Mouse (Mus musculus) megakaryocyte progenitor cell, adult 5-6 weeks (primary cell): ENCODE measurements at regions not wholly inside any gene's neighbourhood (a gene's known extent, or its start where the extent isn't known, plus 50 kb on each side); places are given as distances from the start of the nearest gene placed in this dataset.

ENCODE experiments used
- ATAC-seq: replicated peaks from 2 replicates; pipeline ENCODE4 v1.8.0; 2016; ENCODE audit warnings: mild to moderate bottlenecking, moderate TSS enrichment, inconsistent platforms; ENCODE audit not compliant: poor library complexity

DNA sequence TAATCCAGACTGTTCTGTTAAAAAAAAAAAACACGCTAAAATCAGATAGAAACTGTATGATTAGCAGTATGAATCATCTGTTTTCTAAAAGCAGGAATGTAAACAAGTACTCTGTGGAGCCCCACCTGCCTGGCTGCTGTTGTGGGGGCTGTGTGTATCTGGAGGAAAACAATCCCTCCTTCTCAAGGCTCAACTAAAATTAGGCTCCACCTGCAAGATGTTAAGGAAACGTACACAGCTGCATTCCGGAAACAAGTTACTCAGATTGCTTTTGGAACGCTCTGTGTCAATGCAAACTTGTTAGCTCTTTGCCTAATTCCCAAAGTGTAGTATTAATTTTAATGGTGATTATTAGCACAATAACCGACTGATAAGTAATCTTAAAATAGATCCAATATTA, 96.3 kb upstream of the Adgrl2 start:
- ATAC-seq, result no peak

DNA sequence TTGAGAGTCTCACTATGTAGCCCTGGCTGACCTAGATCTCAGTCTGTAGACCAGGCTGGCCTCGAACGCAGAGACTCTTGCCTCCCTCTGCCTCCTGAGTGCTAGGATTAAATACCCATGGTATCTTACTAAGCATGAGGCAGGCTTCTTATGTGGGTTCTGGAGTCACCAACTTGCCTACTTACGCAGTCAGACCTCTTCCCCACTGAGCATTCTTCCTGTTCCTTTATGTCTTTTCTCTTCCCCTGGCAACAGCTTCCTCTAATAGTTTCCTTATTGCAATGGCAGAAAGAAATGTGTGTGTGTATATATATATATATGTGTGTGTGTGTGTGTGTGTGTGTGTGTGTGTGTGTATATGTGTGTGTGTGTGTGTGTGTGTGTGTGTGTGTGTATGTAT, 95.7 kb upstream of the Adgrl2 start:
- ATAC-seq, result peak; percentile 61

DNA sequence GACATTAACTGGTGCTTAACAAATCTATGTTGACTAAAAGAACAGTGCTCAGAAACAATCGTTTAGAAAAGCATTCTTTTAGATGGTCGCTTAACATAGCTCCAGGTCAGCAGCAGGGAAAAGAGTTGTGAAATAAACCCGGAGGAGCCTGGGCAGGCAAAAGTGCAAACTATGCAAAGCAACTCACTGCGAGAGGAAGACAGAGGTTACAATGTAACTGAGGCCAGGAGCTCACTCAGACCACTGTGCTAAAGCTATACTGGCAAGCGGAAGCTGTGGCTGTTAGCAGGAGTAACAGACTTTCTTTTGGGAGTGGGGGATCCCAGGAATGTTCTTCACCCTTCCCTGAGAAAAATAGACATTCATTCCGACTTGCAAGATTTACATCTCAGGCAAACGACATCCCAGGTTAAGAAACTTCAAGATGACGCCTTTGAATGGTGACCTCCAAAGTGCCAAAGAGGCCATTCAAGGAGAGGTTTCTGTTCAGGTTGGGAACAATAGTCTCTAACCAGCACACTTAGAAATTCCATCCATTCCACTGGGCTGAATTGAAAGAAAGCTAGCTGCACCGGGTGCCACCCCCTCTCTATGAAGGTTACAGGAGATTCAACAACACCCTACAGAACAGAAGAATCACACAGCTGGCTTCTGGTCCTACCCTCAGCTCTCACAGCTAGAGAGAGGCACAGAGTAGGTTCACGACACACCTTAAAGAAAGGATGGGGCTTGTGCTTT, 94.7 kb upstream of the Adgrl2 start:
- no peak for ATAC-seq

DNA sequence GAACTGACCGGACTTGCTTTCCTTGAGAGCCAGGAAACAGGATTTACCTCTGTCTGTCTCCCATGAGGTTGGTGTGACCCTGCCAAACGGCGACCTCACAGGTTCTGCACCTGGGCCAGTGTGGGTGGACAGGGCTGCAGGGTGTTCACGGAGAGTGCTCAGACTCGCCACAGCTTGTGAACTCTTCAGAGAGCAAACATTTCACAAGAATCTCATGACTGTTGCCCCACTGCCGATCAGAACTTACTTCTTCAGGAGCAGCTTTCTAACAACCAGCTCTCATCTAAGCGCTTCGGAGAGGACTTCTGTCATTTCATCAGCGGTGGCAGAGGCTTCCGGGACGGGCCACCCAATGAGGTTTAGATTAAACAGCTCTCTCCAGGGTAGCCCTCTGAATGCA, 93.0 kb upstream of the Adgrl2 start:
- ATAC-seq, result peak; percentile 54

DNA sequence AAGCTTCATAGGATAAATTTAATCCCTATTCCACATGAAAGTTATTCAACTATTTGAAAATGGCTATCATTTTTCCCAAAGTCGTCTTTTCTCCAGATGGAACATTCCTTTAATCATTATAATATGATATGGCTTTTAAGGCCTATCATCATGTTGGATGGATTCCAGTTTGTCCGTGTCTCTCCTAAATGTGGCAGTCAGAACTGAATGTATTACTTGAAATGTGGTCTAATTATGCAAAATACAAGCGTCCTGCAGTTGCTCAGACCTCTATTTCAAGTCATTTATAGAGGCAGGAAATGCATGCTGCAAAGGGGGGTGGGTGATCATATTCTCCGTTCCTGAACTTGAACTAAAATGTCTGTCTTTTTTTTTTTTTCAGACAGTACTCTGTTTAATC, 88.5 kb upstream of the Adgrl2 start:
- ATAC-seq, result no peak

DNA sequence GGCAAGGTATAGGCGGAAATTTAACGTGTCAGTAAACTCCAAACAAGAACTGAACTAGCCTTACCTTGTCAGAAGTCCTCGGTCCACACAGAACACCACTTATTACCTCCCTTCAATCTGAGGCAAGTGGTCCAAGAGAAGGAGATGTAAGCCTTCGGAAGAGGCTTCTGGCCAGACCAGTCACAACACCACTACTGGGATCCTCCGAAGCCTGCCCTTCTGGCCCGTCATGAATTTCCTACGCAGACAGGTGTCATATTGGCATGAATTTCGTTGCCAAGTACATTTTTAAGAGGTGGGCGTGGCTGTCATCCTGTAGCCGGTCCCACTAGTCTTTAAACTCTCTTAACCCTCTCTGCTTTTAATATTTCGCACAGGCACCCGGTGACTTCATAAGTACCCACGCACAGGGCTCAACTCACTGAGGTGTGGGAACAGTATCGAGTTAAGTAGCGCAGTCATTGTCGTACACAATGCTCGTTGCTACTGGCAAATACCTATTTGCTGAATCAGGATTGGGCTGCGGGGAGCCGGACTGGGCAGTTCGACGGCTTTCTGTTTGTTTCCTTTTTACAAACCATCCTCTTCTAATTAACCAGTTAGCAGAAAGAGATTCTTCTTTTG, 86.7 kb upstream of the Adgrl2 start:
- no peak for ATAC-seq

DNA sequence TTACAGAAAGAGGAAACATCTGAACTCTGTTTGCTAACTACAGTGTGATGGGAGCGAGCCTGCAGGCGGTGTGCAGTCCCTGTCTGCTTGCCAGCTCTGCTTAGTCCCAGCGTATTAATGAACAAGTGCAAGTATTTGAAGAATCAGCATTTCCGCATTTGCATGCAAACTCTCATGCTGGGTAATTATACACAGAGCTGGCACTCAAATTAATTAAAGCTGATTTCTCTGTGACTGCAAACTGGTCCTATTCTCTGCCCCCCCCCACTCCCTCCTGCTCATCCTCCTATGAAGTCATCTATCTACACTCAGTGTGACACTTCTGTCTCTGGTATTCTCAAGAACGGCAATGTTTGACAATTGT, 85.1 kb upstream of the Adgrl2 start:
- ATAC-seq, result no peak

DNA sequence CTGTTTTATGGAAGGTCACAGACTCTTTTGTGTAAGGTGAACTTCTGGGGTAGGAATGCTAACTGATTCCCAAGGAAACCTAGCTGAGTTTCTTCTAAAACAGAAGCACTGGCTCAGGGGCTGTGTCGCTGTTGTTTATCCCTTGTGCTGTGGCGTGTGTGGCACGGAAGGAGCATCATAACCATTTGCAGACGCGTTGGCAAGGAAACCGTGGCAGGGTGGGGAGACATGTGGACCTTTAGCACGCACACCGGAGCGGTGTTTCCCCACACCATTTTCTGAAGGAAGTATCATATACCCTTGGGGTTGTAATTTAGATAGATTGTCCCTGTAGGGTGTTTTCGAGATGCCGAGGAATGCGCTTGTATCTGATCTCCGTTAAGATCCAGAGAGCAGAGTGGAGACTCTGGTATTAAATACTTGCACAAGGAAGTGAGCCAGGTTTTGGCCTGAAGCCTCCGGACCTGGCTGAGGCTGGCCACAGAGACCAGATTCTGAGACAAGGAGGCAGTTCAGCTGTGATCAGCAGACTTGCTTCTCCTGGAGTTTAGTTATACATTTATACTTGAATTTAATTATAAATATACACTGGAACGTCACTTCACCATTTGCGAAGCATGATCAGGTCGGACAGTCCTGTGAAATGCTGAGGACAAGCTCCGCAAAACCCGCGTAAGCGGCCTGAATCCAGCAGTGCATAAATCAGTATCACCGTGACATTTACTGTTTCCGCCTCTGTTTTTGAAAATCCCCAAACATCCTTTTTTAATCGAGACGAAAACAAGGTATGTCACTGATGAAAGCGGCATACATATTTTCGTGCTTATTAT, 84.5 kb upstream of the Adgrl2 start:
- ATAC-seq, result no peak

DNA sequence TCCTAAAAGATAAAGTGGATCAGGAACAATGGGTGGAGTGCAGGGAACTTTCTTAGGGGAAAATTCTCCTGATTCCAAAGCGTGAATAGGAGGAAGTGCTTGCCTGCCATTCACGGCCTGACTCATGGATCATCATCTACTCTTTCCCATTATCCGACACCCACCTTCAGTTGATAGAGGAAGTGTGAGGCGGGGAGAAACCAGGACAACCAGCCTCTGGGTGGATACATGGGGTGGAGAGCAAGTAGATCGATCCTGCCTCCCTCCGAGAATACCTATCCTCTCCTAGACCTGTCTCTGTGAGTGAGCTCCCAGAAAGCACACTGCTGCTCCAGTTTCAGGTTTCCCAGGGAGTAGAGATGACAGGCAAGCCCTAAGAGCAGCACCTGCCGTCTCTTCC, 79.8 kb upstream of the Adgrl2 start:
- peak; percentile 9; the same call in 1 of the 2 replicates for ATAC-seq

DNA sequence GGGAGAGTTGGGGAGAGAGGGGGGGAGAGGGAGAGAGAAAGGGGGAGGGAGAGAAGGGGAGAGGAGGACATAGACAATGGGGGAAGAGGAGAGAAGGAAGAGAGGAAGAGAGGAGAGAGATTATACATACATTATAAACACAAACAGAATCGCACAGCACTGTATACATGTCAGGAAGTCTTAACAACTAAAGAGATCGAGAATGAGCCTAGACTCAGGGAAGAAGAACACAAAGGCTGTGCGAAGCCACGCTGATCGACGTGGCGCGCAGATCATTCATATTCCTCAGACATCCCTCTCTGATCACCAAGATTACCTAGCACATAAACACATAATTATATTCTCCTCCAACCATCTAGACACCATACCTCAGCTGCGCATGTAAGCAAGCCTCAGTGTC, 79.1 kb upstream of the Adgrl2 start:
- ATAC-seq, result no peak

DNA sequence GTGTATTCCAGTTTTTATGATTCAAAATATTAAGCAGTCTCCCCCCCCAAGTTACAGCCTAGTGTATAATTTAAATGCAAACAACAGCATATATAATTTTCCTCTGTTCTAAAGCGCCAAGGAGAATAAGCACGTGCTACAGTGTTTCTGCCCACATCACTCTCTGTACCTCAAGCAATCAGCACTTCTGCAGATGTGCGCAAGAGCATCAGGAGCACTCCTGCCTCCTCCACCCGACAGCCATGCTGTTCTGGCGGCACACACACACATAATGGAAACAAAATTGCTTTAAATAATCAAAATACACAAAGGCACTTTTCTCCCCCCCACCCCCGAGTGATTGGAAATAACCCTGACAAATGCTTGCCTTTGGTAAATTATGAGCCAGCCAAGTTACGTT, 78.5 kb upstream of the Adgrl2 start:
- ATAC-seq, result no peak

DNA sequence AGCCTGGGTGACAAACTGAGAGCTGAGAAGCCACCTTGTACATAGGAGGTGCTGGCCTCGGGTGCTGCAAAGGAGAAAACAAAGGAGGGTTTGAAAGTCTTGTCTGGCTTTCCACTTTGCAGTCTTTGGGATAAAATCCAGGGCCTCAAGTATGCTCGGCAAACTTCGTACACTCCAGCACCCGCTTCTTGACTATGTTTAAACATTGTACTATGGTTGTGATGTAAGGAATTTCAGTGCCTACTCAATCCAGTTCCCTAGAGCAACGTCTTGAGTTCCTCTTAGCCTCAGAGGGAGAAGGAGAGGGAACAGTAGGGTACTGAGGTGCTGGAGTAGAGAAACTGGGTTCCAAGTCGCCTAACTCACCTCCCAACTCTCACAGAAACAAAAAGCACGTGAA, 77.4 kb upstream of the Adgrl2 start:
- no peak for ATAC-seq

DNA sequence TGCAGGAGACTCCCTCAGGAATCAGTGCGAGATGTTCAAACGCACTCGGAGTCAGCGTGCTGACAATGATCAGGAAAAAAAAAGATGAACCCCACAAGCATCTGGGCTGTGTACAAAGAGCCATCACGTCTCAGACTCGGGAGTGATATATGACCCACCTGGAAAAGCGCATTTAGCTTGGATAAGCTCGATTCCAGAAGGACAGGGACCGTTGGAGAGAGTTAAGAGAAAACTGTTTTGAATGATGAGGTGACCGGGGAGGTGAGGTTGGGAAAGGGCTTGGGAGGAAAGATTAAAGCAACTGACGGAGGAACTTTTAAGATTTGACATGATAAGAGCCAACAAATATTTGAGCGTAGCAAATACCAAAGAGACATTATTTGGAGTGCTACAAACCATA, 64.7 kb upstream of the Adgrl2 start:
- ATAC-seq, result no peak

DNA sequence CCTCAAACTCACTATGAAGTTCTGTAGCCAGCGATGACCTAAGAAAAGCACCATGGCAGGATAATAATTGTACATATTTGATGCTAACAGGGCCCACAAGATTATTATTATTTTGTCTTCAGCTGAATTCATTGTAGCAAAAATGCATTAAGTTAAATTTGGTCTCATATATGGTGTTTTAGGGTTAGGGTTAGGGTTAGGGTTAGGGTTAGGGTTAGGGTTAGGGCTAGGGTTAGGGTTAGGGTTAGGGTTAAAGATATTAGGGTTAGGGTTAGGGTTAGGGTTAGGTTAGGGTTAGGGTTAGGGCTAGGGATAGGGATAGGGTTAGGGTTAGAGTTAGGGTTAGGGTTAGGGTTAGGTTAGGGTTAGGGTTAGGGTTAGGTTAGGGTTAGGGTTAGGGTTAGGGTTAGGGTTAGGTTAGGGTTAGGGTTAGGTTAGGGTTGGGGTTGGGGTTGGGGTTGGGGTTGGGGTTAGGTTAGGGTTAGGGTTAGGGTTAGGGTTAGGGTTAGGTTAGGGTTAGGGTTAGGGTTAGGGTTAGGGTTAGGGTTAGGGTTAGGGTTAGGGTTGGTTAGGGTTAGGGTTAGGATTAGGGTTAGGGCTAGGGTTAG, 62.0 kb upstream of the Adgrl2 start:
- peak; percentile 73; the same call in 1 of the 2 replicates for ATAC-seq

DNA sequence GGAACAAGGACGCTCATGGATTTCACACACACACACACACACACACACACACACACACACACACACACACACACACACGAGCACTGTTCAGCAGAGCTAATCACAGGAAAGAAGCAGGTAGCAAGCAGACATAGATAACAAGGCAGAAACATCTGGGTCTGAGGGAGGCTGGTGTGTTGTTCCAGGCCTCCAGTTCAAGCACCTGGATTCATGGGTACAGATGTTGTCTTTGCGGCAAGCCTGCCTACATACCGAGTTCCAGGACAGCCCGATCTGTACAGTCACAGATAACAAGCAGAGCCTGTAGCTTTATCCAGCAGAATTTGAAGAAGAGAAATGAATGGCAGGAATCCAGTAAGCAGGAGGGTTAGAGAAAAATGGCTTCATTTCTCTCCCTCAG, 55.0 kb upstream of the Adgrl2 start:
- ATAC-seq, result peak; percentile 72

DNA sequence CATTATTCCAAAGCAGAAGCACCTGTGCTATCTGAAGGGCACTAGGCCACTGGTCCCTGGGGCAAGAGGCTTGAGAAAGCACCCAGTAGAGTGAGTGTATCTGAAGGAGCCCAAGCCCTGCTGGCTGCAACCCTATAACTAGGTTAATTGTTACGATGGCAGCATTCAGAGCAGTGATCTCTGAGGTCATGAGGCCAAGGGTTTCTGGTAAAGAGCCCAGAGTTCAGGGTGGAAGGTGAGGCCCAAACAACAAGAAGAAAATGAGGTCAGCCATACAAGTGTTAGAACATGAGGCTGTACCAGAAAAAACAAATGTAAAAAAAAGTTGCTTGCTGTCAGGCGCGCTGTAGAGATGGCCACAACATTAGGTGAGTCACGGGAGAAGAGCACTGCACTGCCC, 53.5 kb upstream of the Adgrl2 start:
- no peak for ATAC-seq

DNA sequence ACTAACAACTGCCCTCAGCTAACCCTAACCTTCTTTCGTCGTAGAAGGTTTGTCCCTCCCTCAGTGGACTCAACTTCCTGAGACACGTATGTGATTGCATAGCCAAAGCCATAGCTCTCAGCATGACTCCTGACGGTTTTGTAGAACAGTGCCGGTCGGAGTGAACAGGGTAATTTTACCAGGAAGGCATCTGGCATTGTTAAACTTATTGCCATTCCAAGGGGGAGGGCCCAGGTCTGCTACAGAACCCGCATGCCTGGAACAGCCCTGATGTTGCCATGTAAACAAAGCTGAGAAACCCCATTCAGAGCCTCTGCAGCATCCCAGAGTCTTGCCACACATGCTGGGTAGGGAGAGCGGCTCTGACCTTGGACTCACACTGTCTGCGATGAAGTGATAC, 52.2 kb upstream of the Adgrl2 start:
- no peak for ATAC-seq

DNA sequence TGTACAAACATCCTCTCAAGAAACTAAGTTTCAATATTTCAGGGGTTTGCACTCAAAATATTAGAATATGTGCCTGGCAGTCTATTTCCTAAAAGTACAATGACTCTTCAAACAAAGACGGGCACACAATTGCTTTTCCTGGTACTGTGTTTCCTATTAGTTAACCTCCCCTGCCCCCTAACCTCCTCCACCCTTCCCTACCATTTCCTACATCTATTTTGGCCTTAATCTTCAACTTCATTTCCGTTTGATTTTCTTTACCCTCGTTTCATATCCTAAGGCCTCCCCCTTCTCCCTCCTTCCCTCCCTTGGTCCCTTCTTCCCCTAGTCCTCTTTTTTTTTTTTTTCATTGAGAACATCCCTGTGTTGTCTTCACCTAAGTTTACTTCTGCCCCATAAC, 50.8 kb upstream of the Adgrl2 start:
- ATAC-seq, result no peak
